Mouse (Mus musculus): Measurements from ENCODE around the gene Sbno1.
A peak's percentile ranks its signal among the peaks of the same experiment; 100 is the strongest.

Sbno1 gene

GRCm38 (mm10) chr5:124444661-124445561, 19.1 kb upstream of the Sbno1 start:
- peak; percentile 87 for ATAC-seq (ENCODE audit: insufficient number of reproducible peaks, low FRiP score, low TSS enrichment)

- no peak for ATAC-seq (ENCODE audit: insufficient number of reproducible peaks, low FRiP score, low TSS enrichment)
Observed at GRCm38 (mm10) chr5:124444208-124444607, 18.4 kb upstream of the Sbno1 start.

- no peak for ATAC-seq (ENCODE audit: insufficient number of reproducible peaks, low FRiP score, low TSS enrichment)
Observed at GRCm38 (mm10) chr5:124442628-124443027, 16.8 kb upstream of the Sbno1 start.

- peak; percentile 54; the same call in 1 of the 2 replicates for ATAC-seq (ENCODE audit: insufficient number of reproducible peaks, low FRiP score, low TSS enrichment)
Observed at GRCm38 (mm10) chr5:124440094-124440701, 14.4 kb upstream of the Sbno1 start.

GRCm38 (mm10) chr5:124439447-124440093, 13.8 kb upstream of the Sbno1 start, which contains the start of gene Kmt5a:
TSS of gene Kmt5a (plus strand) at chr5:124439930.
- peak; percentile 92 for ATAC-seq (ENCODE audit: insufficient number of reproducible peaks, low FRiP score, low TSS enrichment)

DNA sequence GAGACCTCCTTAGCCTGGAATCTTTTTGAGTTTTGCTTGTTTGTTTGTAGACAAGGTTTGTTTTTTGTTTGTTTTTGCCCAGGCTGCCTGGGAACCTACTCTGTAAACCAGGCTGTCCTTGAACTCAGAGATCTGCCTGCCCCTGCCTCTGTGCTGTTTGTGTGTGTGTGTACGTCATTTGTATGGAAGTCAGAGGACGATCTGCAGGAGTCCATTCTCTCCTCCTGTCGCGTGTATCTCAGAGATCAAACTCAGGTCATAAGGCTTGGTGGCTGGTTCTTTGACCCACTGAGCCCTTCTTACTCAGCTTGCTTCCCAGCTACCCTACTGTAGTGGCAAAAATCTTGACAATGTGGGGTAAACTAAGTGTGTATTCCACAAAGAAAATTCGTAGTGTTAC, 12.9 kb upstream of the Sbno1 start:
- ATAC-seq (ENCODE audit: insufficient number of reproducible peaks, low FRiP score, low TSS enrichment) = no peak

GRCm38 (mm10) chr5:124438229-124438628, 12.4 kb upstream of the Sbno1 start:
- no peak for ATAC-seq (ENCODE audit: insufficient number of reproducible peaks, low FRiP score, low TSS enrichment)

GRCm38 (mm10) chr5:124433048-124433447, 7.2 kb upstream of the Sbno1 start:
- no peak for ATAC-seq (ENCODE audit: insufficient number of reproducible peaks, low FRiP score, low TSS enrichment)

DNA sequence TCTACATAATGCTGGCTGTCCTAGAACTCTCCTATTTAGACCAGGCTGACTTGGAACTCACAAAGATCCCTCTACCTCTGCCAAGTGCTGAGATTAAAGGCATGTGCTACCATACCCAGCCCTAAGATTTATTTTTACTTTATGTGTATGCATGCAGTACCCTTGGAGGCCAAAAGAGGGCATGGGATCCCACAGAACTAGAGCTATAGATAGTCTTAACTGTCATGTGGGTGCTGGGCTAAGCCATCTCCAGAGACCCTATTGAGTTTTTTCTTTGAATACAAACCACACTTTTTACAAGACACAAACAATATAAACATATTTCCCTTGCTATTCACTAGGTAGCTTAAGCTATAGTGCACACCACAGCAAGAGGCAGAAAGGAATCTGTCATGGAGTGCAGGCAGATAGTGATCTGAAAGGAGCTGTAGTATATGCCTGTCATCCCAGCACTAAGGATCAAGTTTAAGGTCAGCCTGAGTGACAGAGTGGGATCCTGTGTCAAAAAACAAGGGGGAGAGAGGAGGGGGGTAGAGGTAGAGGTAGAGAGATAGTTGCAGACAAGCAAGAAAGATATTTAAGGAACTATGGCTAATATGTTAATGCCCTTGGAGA, 6.7 kb upstream of the Sbno1 start:
- no peak for ATAC-seq (ENCODE audit: insufficient number of reproducible peaks, low FRiP score, low TSS enrichment)

GRCm38 (mm10) chr5:124426475-124427071, 772 bp upstream of the Sbno1 start:
- no peak for ATAC-seq (ENCODE audit: insufficient number of reproducible peaks, low FRiP score, low TSS enrichment)

DNA sequence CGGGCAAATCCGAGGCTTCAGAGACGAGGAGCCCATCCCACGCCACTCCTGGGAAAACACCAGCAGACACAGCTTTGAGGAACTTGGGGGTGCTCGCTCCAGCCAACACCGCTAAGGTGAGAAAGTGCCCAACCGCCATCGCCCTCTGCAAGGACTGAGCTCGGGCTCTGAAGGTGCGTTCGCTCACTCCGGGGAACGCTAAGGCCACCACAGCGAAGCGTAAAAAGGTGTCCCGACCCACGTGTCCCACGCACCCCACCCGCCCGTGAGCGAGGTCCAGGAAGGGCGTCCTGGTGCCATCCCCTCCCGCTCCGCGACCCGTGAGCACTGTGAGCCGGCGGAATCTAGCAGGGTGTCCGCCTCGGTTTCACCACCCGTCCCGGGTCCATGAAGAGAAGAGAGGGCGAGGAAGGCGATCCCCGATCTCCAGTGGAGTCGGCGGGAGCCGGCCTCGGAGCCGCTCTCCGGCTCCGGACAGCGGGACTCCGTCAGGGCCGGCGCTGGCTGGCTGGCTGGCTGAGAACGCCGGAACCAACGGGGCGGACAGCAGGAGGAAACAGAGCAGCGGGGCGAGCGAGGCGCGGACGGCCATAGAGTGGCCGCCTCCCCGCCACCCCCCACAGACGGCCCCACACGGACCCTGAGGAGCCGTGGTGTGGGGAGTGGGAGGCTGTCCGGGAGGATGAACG, 934 bp downstream of the Sbno1 start:
- peak; percentile 59; the same call in 1 of the 2 replicates for ATAC-seq (ENCODE audit: insufficient number of reproducible peaks, low FRiP score, low TSS enrichment)

DNA sequence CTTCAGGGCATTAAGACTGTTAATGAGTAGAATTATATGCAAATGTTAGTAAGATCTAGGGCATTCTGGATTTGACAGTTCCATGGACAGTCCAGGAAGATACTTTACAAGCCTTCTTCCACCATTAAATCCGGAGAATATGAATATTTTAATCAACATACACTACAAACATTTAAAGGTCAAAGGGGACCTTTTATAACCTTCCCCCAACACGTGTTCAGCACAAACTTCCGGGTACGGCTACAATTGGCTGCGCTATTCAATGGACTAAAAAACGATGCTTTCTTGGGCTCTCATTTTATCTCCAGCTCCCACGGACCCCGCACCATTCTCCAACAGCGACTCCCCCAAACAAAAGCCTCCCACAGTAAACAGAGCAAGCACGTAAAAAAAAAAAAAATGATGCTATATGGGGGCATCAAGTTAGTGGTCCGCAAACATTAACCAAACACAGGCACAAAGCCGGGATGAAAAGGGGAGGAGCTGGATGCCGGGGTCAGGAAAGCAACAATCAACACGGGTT, 1.5 kb downstream of the Sbno1 start:
- no peak for ATAC-seq (ENCODE audit: insufficient number of reproducible peaks, low FRiP score, low TSS enrichment)

DNA sequence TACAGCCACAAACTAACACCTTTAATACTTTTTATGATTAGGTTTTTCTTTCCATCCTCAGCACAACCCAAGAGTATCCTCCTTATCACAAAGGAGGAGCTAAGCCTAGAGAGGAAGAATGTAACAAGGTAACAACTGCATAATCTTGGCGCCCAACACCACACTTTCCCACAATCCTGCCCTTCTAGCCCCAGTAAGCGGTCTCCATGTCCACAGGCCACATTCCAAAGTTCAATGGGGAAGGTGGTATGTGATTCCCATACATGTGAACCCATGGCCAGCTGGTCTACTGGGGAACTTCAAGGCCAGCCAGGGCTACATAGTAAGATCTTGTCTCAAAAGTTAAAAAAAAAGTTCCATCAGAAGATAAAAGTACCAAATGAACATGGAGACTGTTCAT, 4.0 kb downstream of the Sbno1 start:
- no peak for ATAC-seq (ENCODE audit: insufficient number of reproducible peaks, low FRiP score, low TSS enrichment)

DNA sequence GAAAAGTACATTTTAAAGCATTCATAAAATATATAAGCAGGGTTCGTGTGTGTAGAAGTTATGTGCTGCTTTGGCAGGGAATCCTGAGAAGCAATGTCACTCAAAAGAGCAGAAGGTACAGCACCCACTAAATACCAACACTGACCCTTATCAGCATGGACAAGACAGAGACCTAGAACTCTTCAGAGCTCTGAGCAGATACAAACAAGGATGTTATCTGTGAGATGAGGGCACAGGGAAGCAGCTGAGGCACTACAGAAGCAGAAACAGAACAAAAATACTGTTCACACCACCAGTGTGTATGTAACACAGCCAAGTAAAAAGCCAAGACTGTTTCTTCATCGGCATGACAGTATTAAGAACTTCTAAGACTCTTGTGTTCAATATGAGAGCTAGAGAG, 6.9 kb downstream of the Sbno1 start:
- ATAC-seq (ENCODE audit: insufficient number of reproducible peaks, low FRiP score, low TSS enrichment) = no peak

DNA sequence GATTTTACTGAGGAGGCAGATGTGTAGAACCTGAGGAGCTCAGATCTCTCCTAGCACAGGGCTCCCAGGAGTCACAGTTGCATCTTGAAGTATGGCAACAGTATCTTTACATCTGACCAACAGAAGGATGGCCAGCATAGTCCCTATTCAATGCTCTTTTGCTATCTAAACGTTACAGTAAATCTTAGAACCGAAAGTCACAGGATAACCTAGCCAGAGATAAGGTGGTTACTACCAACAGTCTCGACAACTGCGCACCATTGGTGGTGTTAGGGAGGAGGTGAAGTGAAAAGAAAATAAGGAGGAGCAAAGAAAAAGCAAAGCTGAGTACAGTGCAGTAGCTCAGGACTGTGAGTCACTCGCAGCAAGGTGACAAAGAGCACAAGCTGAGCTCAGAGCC, 13.6 kb downstream of the Sbno1 start:
- ATAC-seq (ENCODE audit: insufficient number of reproducible peaks, low FRiP score, low TSS enrichment) = no peak

DNA sequence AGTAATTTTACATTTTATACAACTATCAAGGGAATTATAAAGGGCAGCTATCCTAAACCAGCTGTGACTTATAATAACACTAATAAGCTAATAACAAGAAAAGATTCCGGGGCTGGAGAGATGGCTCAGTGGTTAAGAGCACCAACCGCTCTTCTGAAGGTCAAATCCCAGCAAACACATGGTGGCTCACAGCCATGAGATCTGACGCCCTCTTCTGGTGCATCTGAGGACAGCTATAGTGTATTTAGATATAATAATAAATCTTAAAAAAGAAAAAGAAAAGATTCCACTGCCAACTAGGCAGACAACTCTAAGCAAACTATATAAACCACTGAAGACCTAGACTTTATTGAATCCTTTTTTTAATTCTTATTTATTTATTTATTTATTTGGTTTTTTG, 15.0 kb downstream of the Sbno1 start:
- ATAC-seq (ENCODE audit: insufficient number of reproducible peaks, low FRiP score, low TSS enrichment) = no peak

GRCm38 (mm10) chr5:124393726-124394125, 32.1 kb downstream of the Sbno1 start:
- no peak for ATAC-seq (ENCODE audit: insufficient number of reproducible peaks, low FRiP score, low TSS enrichment)

DNA sequence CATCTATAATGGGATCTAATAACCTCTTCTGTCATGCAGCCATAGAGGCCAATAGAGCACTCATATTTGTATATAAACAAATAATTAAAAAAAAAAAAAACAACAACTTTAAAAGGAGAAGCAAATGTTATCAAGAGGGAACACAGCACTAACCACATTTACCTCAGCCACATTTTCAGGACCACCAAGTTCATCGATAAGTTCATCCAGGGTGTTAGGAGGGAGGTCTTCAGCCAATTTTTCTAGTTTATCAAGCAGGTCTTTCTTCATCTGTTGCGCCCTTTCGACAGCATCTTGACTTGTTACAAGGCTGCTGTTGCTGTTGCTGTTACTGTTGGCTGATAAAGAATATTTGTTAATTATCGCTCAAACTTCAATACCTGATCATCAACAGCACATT, 33.4 kb downstream of the Sbno1 start:
- ATAC-seq (ENCODE audit: insufficient number of reproducible peaks, low FRiP score, low TSS enrichment) = no peak

DNA sequence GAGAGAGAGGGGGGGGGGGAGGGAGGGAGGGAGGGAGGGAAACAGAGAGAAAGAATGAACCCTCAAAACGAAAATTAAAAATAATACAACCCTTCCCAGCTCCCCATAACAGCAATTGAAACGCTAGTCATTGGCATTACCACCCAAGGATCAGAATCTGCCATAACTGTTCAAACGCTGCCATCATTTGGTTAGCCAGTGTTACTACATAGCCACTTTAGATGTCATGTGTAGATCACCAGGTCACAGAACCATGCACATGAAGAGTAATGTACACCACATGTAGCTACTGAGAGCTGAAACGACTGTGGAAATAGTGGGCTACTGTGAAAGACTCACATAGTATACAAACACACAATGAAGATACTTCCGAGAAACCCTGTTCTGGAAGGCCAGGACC, 37.9 kb downstream of the Sbno1 start:
- ATAC-seq (ENCODE audit: insufficient number of reproducible peaks, low FRiP score, low TSS enrichment) = no peak

GRCm38 (mm10) chr5:124380121-124380520, 45.7 kb downstream of the Sbno1 start:
- no peak for ATAC-seq (ENCODE audit: insufficient number of reproducible peaks, low FRiP score, low TSS enrichment)

All from cerebellum, adult (tissue).